Mouse (Mus musculus) forebrain, postnatal 0 days (tissue): ENCODE results near the gene Mknk1. TPM values are rescaled to one million over a fixed set of nuclear protein-coding genes. Genes with fewer than 3 reads are reported as not detected.
A peak's percentile ranks its signal among the peaks of the same experiment; 100 is the strongest.

Experiments used
- ATAC-seq: fragments of 200-750 bp; cut with Nextera tagmentation; 2 replicates; pipeline ENCODE4 v1.8.0; 2017; ENCODE audit warnings: mild to moderate bottlenecking, moderate library complexity
- DNase-seq: peaks from one replicate; pipeline ENCODE4 v3.0.0-alpha.2; 2015
- H3K27ac ChIP-seq: fragments of 300-500 bp; sonication (generic); 2 replicates; pipeline ENCODE4 v1.5.1; 2014; ENCODE audit warnings: low read depth, mild to moderate bottlenecking, antibody characterized with exemption, low read length, moderate library complexity, mixed read lengths
- H3K27me3 ChIP-seq: fragments of 300-500 bp; sonication (generic); 2 replicates; pipeline ENCODE4 v1.6.1; 2014; ENCODE audit warnings: mild to moderate bottlenecking, low read length, mixed read lengths; ENCODE audit not compliant: insufficient read depth
- H3K36me3 ChIP-seq: fragments of 300-500 bp; sonication (generic); 2 replicates; pipeline ENCODE4 v1.6.1; 2014; ENCODE audit warnings: mild to moderate bottlenecking, moderate library complexity; ENCODE audit not compliant: insufficient read depth
- H3K4me1 ChIP-seq: fragments of 300-500 bp; sonication (generic); 2 replicates; pipeline ENCODE4 v1.6.1; 2014; ENCODE audit warnings: antibody characterized with exemption; ENCODE audit not compliant: insufficient read depth
- H3K4me2 ChIP-seq: fragments of 300-500 bp; sonication (generic); 2 replicates; pipeline ENCODE4 v1.6.1; 2014; ENCODE audit warnings: low read depth, mild to moderate bottlenecking, moderate library complexity
- H3K4me3 ChIP-seq: fragments of 300-500 bp; sonication (generic); 2 replicates; pipeline ENCODE4 v1.5.1; 2014; ENCODE audit warnings: low read depth, low read length, mixed read lengths
- H3K9ac ChIP-seq: fragments of 300-500 bp; sonication (generic); 2 replicates; pipeline ENCODE4 v1.6.1; 2014; ENCODE audit warnings: mild to moderate bottlenecking
- H3K9me3 ChIP-seq: fragments of 300-500 bp; sonication (generic); 2 replicates; pipeline ENCODE4 v1.6.1; 2016; ENCODE audit warnings: low read length
- CTCF ChIP-seq: sonication (generic); IDR thresholded peaks from 2 replicates; pipeline ENCODE4 v1.5.1; 2016; ENCODE audit warnings: antibody characterized with exemption, control low read depth, low read depth
- WGBS: fragments of 180-500 bp; shearing (Covaris S2); extraction: QIAGEN DNeasy Blood & Tissue Kit; methylation state at CpG from one replicate; pipeline ENCODE4 v1.1.7; 2014; 5-methylcytosine and 5-hydroxymethylcytosine counted together
- polyA plus RNA-seq: library from polyadenylated mRNA; unstranded; fragments of >200 nt; fragmentation: Nextera tagmentation; extraction: Ambion mirVana; gene quantifications from 2 replicates; pipeline ENCODE4 v1.2.1, GENCODE M21; 2015
- total RNA-seq: library from RNA; depleted of rRNA; stranded (reverse); fragments of >200 nt; gene quantifications from 2 replicates; pipeline ENCODE4 v1.2.3, GENCODE M21; 2014

The Mknk1 gene
- total and polyA plus RNA-seq, 2 experiments from 2014 or later: 18.9 to 22.8 TPM

- no peak within 1 kb of the TSS for H3K4me2 ChIP-seq
- DNase-seq: no peak
- H3K4me3 ChIP-seq: no peak within 1 kb of the TSS
- H3K4me1 ChIP-seq: peaks cover 8% of the 10 kb centered on the region
- no peak within 1 kb of the TSS for H3K27ac ChIP-seq
- no peak for ATAC-seq
- H3K9ac ChIP-seq: no peak within 1 kb of the TSS
- H3K36me3 ChIP-seq: no peaks in the 10 kb centered on the region
- H3K9me3 ChIP-seq: no peaks in the 10 kb centered on the region
- WGBS: 74% methylated on average over 6 of the region's 6 CpGs
- no peak for TF ChIP-seq CTCF
- H3K27me3 ChIP-seq: no peaks in the 10 kb centered on the region; the same call in 1 of the 2 replicates
These were observed 45.0 kb downstream of the Mknk1 start, which contains the start of gene Kncn for GRCm38 (mm10) chr4:115884022-115884421. Gene Kncn, plus strand, starts transcription at chr4:115884400.

- no peak for TF ChIP-seq CTCF
- H3K4me1 ChIP-seq: peaks cover 8% of the 10 kb centered on the region
- no peaks in the 10 kb centered on the region for H3K9me3 ChIP-seq
- no peak overlapping the region for H3K27ac ChIP-seq
- no peak overlapping the region for H3K9ac ChIP-seq
- H3K4me2 ChIP-seq: no peak overlapping the region
- ATAC-seq (peak; percentile 90), DNase-seq (peak; percentile 73)
- 80% methylated on average over 3 of the region's 3 CpGs for WGBS
- H3K4me3 ChIP-seq: no peak overlapping the region
- H3K36me3 ChIP-seq: no peaks in the 10 kb centered on the region
- H3K27me3 ChIP-seq: peaks cover 6% of the 10 kb centered on the region; the same call in 1 of the 2 replicates
These were observed 46.8 kb downstream of the Mknk1 start for GRCm38 (mm10) chr4:115885846-115886245.

GRCm38 (mm10) chr4:115886875-115887274 lies 47.9 kb downstream of the Mknk1 start:
- no peak overlapping the region for H3K27ac ChIP-seq

GRCm38 (mm10) chr4:115890066-115890465 lies 51.1 kb downstream of the Mknk1 start:
- Histone ChIP-seq H3K27ac (no peak overlapping the region), H3K4me3 (peak overlapping the region; percentile 27), H3K9me3 (no peaks in the 10 kb centered on the region), H3K9ac (peak overlapping the region; percentile 37; the same call in 1 of the 2 replicates), H3K4me1 (no peaks in the 10 kb centered on the region; the same call in 1 of the 2 replicates), H3K27me3 (peaks cover 13% of the 10 kb centered on the region; the same call in 1 of the 2 replicates), H3K36me3 (no peaks in the 10 kb centered on the region), H3K4me2 (peak overlapping the region; percentile 55)
- DNase-seq (no peak), ATAC-seq (no peak)
- 10% methylated on average over 6 of the region's 6 CpGs for WGBS
- TF ChIP-seq CTCF: no peak

More at GRCm38 (mm10) chr4:115886875-115887274, 47.9 kb downstream of the Mknk1 start:
- no peak overlapping the region for H3K9ac ChIP-seq
- H3K4me1 ChIP-seq: no peaks in the 10 kb centered on the region; the same call in 1 of the 2 replicates
- H3K9me3 ChIP-seq: no peaks in the 10 kb centered on the region
- WGBS: 39% methylated on average over 1 of the region's 1 CpGs
- H3K4me2 ChIP-seq: no peak overlapping the region
- H3K4me3 ChIP-seq: no peak overlapping the region
- ATAC-seq (no peak), DNase-seq (no peak)
- H3K27me3 ChIP-seq: peaks cover 13% of the 10 kb centered on the region; the same call in 1 of the 2 replicates
- no peak for TF ChIP-seq CTCF
- no peaks in the 10 kb centered on the region for H3K36me3 ChIP-seq

- H3K4me1 ChIP-seq: no peaks in the 10 kb centered on the region; the same call in 1 of the 2 replicates
- no peak within 1 kb of the TSS for H3K27ac ChIP-seq
- H3K4me3 ChIP-seq: peak within 1 kb of the TSS; percentile 27
- ATAC-seq: peak; percentile 21; the same call in 1 of the 2 replicates
- no peaks in the 10 kb centered on the region for H3K36me3 ChIP-seq
- TF ChIP-seq CTCF: no peak
- H3K27me3 ChIP-seq: peaks cover 13% of the 10 kb centered on the region; the same call in 1 of the 2 replicates
- H3K4me2 ChIP-seq: peak within 1 kb of the TSS; percentile 55
- peak within 1 kb of the TSS; percentile 37; the same call in 1 of the 2 replicates for H3K9ac ChIP-seq
- no peaks in the 10 kb centered on the region for H3K9me3 ChIP-seq
- no peak for DNase-seq
- WGBS: under 1% methylated on average over 31 of the region's 31 CpGs
These were observed 51.6 kb downstream of the Mknk1 start, which contains the start of gene 6430628N08Rik for GRCm38 (mm10) chr4:115890553-115890952. Gene 6430628N08Rik, plus strand, starts transcription at chr4:115890665.

GRCm38 (mm10) chr4:115894281-115894680 lies 55.3 kb downstream of the Mknk1 start:
- DNase-seq: no peak
- WGBS: 12% methylated on average over 3 of the region's 3 CpGs
- no peak overlapping the region for H3K4me2 ChIP-seq
- no peak overlapping the region for H3K9ac ChIP-seq
- TF ChIP-seq CTCF: no peak
- no peaks in the 10 kb centered on the region for H3K9me3 ChIP-seq
- peaks cover 33% of the 10 kb centered on the region for H3K27me3 ChIP-seq
- H3K4me1 ChIP-seq: no peaks in the 10 kb centered on the region
- no peak overlapping the region for H3K27ac ChIP-seq
- H3K36me3 ChIP-seq: no peaks in the 10 kb centered on the region
- no peak overlapping the region for H3K4me3 ChIP-seq
- no peak for ATAC-seq

- H3K27me3 ChIP-seq: peaks cover 42% of the 10 kb centered on the region
- H3K9ac ChIP-seq: peak overlapping the region; percentile 39
- DNase-seq: peak; percentile 46
- no peaks in the 10 kb centered on the region for H3K9me3 ChIP-seq
- ATAC-seq: peak; percentile 79
- no peak overlapping the region for H3K27ac ChIP-seq
- H3K4me3 ChIP-seq: peak overlapping the region; percentile 35
- peak overlapping the region; percentile 80 for H3K4me2 ChIP-seq
- H3K36me3 ChIP-seq: no peaks in the 10 kb centered on the region
- 1% methylated on average over 56 of the region's 56 CpGs for WGBS
- no peaks in the 10 kb centered on the region for H3K4me1 ChIP-seq
- TF ChIP-seq CTCF: peak; percentile 52
These were observed 59.1 kb downstream of the Mknk1 start for GRCm38 (mm10) chr4:115897901-115898631.
